Comparison of ENCODE assay signal across 24 mouse cellular contexts in the genomic region with DNA sequence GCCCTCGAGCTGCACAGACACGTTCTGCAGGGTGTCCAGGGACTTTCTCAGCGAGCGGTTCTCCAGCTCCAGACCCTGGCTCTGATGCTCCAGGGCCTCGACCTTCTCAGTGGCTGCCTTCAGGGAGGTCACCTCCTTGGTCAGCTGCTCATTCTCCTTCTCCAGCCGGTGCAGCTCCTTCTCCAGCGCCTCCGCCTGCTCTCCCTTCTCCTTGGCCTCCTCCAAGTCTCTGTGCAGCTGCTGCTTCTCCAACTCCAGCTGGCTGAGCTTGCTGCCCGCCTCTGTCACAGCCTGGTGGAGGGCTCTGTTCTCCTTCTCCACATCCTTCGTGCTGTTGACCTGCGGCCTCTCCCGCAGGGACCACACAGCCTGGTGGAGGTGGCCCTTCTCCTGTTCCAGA. TPM values are rescaled to one million over a fixed set of nuclear protein-coding genes. Genes with fewer than 3 reads are reported as not detected.
A peak's percentile ranks its signal among the peaks of the same experiment; 100 is the strongest.
DNase-seq lines count a peak whose midpoint lies in the region; ATAC-seq and TF ChIP-seq lines count a peak whose summit lies in the region.
"Had no signal": no experiment of that assay in that cellular context is flagged by ENCODE, and none has a peak within 500 bp of the region (broad histone marks: within the 10 kb centered on the region; RNA-seq: fewer than 3 reads in every experiment).

No protein-coding gene starts in this region.

- H3K9me3 ChIP-seq in intestine, postnatal 0 days (ENCODE audit: control insufficient read depth), result no peaks in the 10 kb centered on the region
- 0 out of 2 replicates have a peak, but pooled peaks cover 3% of the 10 kb centered on the region for H3K9me3 ChIP-seq in embryonic facial prominence, embryonic 10.5 days
- H3K9me3 ChIP-seq: embryonic facial prominence, embryonic 12.5 days; liver, embryonic 12.5 days had no signal

- H3K4me2 ChIP-seq in intestine, postnatal 0 days (replicated peaks; ENCODE audit: low read depth), result peak overlapping the region; percentile 41; the same call in 1 of the 2 replicates
- H3K4me2 ChIP-seq: embryonic facial prominence, embryonic 12.5 days; heart, embryonic 13.5 days; hindbrain, embryonic 14.5 days; liver, embryonic 12.5 days; midbrain, embryonic 11.5 days had no signal

- intact Hi-C loops in left cerebral cortex, adult 2 months (cut with DNase I), result no loop called here
- intact Hi-C loops in left cerebral cortex, postnatal 4 days (cut with DNase I), result no loop called here

- no peak overlapping the region for H3K9ac ChIP-seq in intestine, postnatal 0 days (ENCODE audit: low read depth, low read length)
- H3K9ac ChIP-seq: embryonic facial prominence, embryonic 12.5 days; heart, embryonic 13.5 days; hindbrain, embryonic 14.5 days; liver, embryonic 12.5 days; liver, postnatal 0 days had no signal

- no peak for TF ChIP-seq CTCF in left cerebral cortex, adult 2 months (IDR thresholded peaks at IDR 0.05)
- TF ChIP-seq CTCF in intestine, postnatal 0 days (IDR thresholded peaks at IDR 0.05; ENCODE audit: low read depth), result no peak

- WGBS in intestine, postnatal 0 days, result 69% methylated on average over 12 of the region's 12 CpGs
- 81% methylated on average over 12 of the region's 12 CpGs for WGBS in embryonic facial prominence, embryonic 10.5 days

- ATAC-seq in intestine, postnatal 0 days, result peak; percentile 8; the same call in 1 of the 2 replicates
- no peak for ATAC-seq in inflammation-experienced regulatory T-cells, adult 6 months
- ATAC-seq: activated CD4-positive, CD25-positive, alpha-beta regulatory T cell, adult 4 months; forebrain, embryonic 14.5 days; liver, embryonic 12.5 days; liver, postnatal 0 days; midbrain, embryonic 16.5 days had no signal

- peak overlapping the region; percentile 15; the same call in 1 of the 2 replicates for H3K27ac ChIP-seq in left cerebral cortex, adult 2 months
- peak overlapping the region; percentile 46; the same call in 1 of the 2 replicates for H3K27ac ChIP-seq in intestine, postnatal 0 days (ENCODE audit: low read depth, low read length)
- H3K27ac ChIP-seq in embryonic facial prominence, embryonic 10.5 days (replicated peaks), result no peak overlapping the region
- H3K27ac ChIP-seq: embryonic facial prominence, embryonic 12.5 days; heart, adult 2 months; heart, embryonic 13.5 days; hindbrain, embryonic 14.5 days; layer of hippocampus, adult 2 months; liver, embryonic 12.5 days had no signal

- H3K4me3 ChIP-seq in left cerebral cortex, adult 2 months, result no peak overlapping the region
- no peak overlapping the region for H3K4me3 ChIP-seq in intestine, postnatal 0 days (ENCODE audit: low read depth, low read length)
- no peak overlapping the region for H3K4me3 ChIP-seq in embryonic facial prominence, embryonic 10.5 days
- H3K4me3 ChIP-seq: embryonic facial prominence, embryonic 12.5 days; heart, adult 2 months; heart, embryonic 13.5 days; layer of hippocampus, adult 2 months; liver, embryonic 12.5 days had no signal

- no peaks in the 10 kb centered on the region for H3K4me1 ChIP-seq in intestine, postnatal 0 days (replicated peaks; ENCODE audit: control insufficient read depth, insufficient read depth, low read length)
- no peaks in the 10 kb centered on the region for H3K4me1 ChIP-seq in embryonic facial prominence, embryonic 10.5 days
- H3K4me1 ChIP-seq: embryonic facial prominence, embryonic 12.5 days; heart, embryonic 13.5 days; liver, embryonic 12.5 days had no signal

- no peaks in the 10 kb centered on the region for H3K27me3 ChIP-seq in intestine, postnatal 0 days (replicated peaks; ENCODE audit: control insufficient read depth, insufficient read depth, low read length)
- no peaks in the 10 kb centered on the region for H3K27me3 ChIP-seq in embryonic facial prominence, embryonic 10.5 days (replicated peaks; ENCODE audit: low read depth, poor library complexity, severe bottlenecking)
- H3K27me3 ChIP-seq: embryonic facial prominence, embryonic 12.5 days; liver, embryonic 12.5 days had no signal

- peaks cover 69% of the 10 kb centered on the region for H3K36me3 ChIP-seq in intestine, postnatal 0 days (ENCODE audit: control insufficient read depth, insufficient read depth)
- H3K36me3 ChIP-seq in embryonic facial prominence, embryonic 10.5 days (replicated peaks), result peaks cover 94% of the 10 kb centered on the region

- no peak for DNase-seq in left cerebral cortex, adult 2 months (ENCODE audit: extremely low spot score in 1 of 2, low spot score in 2 of 2)
- no peak for DNase-seq in left cerebral cortex, postnatal 4 days
- DNase-seq in lung, postnatal 10 days, result peak; percentile 36
- DNase-seq in lung, postnatal 25 days (ENCODE audit: low spot score), result no peak
- DNase-seq in embryonic facial prominence, embryonic 10.5 days (ENCODE audit: low spot score), result no peak
- DNase-seq: adrenal gland, adult 8-10 months; B cell, adult 2 months; kidney, postnatal 36 days; liver, postnatal 0 days; right cerebral cortex, adult 18-20 months; spleen, adult 18-20 months; thymus, postnatal 14 days had no signal

RNA-seq across cellular contexts. Expression of a gene that starts 37.5 kb away (rescaled TPM):
- total RNA-seq in left cerebral cortex, adult 2 months (2021), result 10 to 100 TPM; 14.0 to 15.6 TPM
- 1 to 10 TPM; 5.3 to 6.7 TPM for total RNA-seq in left cerebral cortex, postnatal 4 days (2021)
- polyA plus RNA-seq in intestine, postnatal 0 days (2015; fragmentation: Nextera tagmentation; extraction: Ambion mirVana), result 0.31 TPM in 2 replicates
- 10 to 100 TPM; 67.5 to 92.0 (median 70.5) TPM for polyA plus RNA-seq in inflammation-experienced regulatory T-cells, adult 6 months (2017; shearing (Covaris generic))
- 0.21 and 0.34 TPM in 2 replicates for polyA plus RNA-seq in embryonic facial prominence, embryonic 10.5 days (2016; fragmentation: Nextera tagmentation; extraction: Ambion mirVana)

Comparison
In these comparisons a context has a peak if more than half of its experiments do, and no peak if none do; other contexts are left out.
1. RNA of a gene that starts 37.5 kb away (polyA plus RNA-seq): 67.5 to 92.0 TPM in inflammation-experienced regulatory T-cells, adult 6 months; 0.21 to 0.34 TPM in embryonic facial prominence, embryonic 10.5 days and 0.31 TPM in intestine, postnatal 0 days; every median in the first group is over 10 times any median in the second.